Mouse (Mus musculus) layer of hippocampus, adult 9-10 months (tissue): ENCODE results near the gene Abhd17a.

Source experiments
- DNase-seq: peaks from one replicate; pipeline ENCODE4 v3.0.0; 2022; ENCODE audit warnings: low spot score

The Abhd17a gene

GRCm38 (mm10) chr10:80576351-80577194, 13.6 kb downstream of the Abhd17a start:
- DNase-seq = no peak

- no peak for DNase-seq
Observed at GRCm38 (mm10) chr10:80575925-80576324, 14.2 kb downstream of the Abhd17a start.

- no peak for DNase-seq
Observed at GRCm38 (mm10) chr10:80574896-80575295, 15.2 kb downstream of the Abhd17a start.

GRCm38 (mm10) chr10:80573944-80574343, 16.2 kb downstream of the Abhd17a start:
- no peak for DNase-seq

DNA sequence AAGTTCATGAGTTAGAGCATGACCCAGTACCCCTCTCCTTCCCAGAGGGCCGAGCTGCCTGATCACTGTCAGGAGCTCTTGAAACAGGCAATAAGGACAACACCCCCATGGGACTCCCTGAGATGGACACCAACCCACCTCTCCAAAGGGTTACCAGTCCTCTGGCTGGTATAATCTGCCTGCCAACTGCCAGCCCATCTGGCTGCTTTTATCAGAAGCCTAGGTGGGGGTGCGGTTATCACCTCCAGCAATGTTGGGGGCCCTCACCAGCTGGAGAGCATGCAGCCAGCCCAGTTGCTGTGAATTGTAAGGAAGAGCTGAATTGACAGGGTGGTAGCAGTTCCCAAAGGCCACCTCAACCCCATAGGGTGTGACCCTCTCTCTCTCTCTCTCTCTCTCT, 17.7 kb downstream of the Abhd17a start:
- no peak for DNase-seq

DNA sequence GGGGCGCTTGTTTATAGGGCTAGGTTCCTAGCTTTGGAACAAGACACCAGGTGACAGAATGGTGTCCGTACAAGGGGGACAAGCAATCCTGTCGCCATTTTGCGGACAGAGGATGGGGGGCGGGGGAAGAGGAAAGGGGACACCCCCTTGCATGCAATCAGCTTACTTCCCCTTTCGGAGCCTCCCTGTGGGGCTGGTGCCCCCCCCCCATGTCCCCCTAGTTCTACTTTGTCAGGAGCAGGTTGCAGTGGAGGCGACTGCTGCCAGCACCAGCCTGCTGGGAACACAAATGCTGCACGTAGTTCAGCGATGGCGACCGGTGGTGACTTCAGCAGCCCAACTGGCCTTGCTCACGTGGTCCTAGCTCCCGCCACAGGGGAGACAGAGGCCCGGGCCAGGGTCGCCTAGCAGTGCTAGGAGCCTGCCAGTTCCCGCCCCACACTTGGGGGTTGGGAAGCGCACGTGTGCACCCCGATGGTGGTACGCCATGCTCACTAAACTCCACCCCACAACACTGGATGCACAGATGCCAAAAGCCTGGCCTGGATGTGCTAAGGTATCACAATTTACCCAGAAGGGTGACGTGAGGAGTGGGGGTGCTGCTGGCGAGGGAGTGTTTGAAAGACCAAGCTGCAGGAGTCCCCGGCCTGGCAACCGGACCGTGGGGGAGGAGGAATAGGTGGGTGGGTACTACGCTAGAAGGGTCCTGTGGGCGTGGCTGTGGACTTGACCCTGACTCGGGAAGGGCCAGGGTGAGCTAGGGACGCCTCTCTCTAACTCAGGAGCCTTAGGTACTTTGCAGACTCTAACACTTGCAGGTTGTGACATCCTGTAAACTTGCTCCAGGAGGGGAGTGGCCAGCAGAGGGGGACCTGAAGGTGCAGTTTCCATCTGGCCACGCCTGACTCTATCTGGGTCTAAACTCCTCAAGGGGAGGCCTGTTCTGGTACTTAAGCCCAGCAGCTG, 19.0 kb downstream of the Abhd17a start:
- no peak for DNase-seq

- no peak for DNase-seq
Observed at GRCm38 (mm10) chr10:80570419-80570818, 19.7 kb downstream of the Abhd17a start.

- DNase-seq = no peak
Observed at GRCm38 (mm10) chr10:80569664-80570066, 20.5 kb downstream of the Abhd17a start.

- no peak for DNase-seq
Observed at GRCm38 (mm10) chr10:80568876-80569275, 21.3 kb downstream of the Abhd17a start.

GRCm38 (mm10) chr10:80566375-80567092, 23.6 kb downstream of the Abhd17a start:
- DNase-seq = no peak

DNA sequence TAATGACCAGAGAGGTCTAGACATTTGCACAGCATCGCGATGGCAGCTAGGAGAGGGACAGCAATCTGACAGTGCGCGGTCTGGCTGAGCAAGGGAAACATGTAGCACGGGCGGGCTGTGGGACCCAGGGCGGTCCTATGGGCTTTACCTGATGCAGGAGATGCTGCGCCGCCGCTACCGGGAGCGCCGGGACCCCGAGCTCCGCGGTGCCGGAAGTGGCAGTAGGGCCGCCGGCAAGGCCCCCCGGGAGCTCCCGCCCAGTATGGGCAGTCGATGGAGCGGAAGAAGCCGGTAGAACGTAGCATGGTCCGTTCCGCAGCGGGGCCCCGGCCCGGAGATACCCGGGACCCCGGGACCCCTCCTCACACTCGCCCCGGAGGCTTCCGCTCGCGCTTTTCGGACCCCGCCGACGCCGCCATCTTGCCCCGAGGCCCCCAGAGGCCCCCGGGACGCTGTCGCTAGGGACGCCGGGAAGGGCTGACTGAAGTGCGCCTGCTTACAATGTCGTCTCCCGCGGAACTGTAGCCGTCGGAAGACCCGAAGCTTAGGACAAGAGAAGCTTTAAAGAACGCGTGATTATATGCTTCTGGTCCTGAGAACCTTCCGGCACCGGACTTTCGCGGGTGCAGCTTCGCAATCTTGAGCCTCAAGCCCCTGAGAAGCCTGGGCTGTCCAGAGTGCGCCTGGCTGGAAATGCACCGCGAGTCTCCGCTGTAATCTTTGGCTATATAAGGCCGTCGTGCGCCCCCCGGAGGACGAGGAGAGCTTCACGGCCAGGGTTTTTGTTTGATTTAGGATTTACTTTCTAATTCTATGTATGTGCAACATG, 28.8 kb downstream of the Abhd17a start, which contains the start of gene Rexo1:
Gene Rexo1 (minus strand): TSS at position 445 of the 829 bp plus-strand sequence.
- DNase-seq = peak; percentile 93

DNA sequence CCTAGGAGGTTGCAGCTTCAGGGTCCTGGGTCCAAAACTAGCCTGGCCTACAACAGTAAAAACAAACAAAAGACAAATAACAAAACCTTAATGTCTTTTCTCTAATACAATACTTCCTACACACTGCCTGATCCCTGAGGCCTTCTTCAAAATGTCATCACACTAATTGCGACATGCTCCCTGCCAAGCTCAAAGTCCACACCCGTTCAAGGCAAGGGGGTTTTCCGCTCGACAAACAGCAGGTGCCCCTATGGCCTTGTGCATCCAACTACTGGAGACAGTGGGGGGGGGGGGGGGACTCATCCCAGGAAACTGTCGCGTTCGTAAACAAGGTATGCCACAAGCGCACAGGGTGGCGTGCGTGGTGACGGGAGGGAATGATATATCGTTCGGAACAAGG, 29.5 kb downstream of the Abhd17a start:
- no peak for DNase-seq

DNA sequence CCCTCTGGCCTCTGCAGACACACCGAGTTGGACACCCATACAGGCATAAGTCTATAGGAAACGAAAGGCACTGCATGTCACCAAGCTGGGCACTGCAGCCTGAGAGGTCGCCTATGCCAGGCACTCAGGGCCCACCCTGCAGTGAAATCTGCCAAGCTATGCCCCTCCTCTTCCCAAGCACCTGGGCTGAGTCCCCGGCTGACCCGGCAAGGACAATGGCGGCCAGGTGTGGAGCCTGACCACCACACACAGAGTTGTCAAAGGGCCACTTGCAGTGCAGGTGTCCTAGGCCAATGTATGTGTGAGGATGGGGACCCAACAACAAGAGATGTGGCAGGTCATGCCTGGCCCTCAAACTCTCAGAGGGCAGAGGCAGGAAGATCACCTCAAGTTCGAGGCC, 30.7 kb downstream of the Abhd17a start:
- no peak for DNase-seq

- DNase-seq = no peak
Observed at GRCm38 (mm10) chr10:80557346-80557965, 32.7 kb downstream of the Abhd17a start.

GRCm38 (mm10) chr10:80553997-80554396, 36.1 kb downstream of the Abhd17a start:
- DNase-seq = no peak

GRCm38 (mm10) chr10:80553575-80553974, 36.6 kb downstream of the Abhd17a start:
- DNase-seq = no peak

- DNase-seq = no peak
Observed at GRCm38 (mm10) chr10:80552364-80552763, 37.8 kb downstream of the Abhd17a start.

GRCm38 (mm10) chr10:80549279-80549678, 40.9 kb downstream of the Abhd17a start:
- DNase-seq = no peak

DNA sequence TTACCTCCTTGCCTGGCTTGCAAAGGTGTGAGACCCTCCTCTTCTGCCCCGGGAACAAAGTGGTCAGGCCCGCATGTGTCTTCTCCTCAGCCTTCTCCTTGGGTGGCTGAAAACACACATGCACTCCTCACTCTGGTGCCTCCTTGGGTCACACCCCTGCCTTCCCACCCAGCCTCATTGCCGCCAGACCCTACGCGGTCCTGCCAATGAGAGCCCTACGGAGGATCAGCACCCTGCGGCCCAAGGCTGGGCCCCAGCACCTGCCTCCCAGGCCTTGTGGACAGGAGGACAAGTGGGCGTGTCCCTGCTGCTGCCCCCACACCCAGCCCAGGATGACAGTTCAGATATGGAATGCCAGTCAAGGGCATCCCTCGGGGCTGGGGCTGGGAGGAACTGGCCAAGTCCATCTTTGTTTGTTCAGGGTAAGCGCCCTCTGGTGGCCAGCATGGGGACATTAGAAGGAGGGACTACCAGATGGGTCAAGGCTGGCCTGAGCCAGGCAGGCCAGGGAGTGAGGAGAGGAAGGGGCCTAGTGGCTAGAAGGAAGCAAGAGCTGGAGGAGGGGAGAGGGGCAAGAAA, 41.6 kb downstream of the Abhd17a start:
- DNase-seq = no peak

DNA sequence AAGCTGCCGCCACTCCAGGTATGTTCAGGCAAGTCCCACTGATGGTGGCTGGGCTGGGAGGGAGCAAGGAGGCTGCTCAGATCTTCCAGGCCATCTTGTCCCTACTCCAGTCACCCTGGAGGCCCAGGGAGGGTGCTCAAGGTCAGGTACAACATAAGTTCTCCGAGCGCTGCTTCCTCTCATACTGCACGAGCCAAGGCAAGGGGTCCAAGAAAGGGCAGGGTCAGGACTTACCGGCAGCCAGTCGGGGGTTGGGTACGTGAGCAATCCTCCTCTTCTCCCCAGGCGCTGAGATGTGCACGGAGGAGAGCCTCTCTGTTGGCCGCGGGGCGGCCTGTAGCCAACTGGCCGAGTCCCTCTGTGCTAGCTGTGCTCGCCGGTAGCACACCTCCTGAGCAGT, 42.6 kb downstream of the Abhd17a start:
- no peak for DNase-seq
